Mouse (Mus musculus): ENCODE measurements at regions not wholly inside any gene's neighbourhood (a gene's known extent, or its start where the extent isn't known, plus 50 kb on each side); places are given as distances from the start of the nearest gene placed in this dataset.

DNA sequence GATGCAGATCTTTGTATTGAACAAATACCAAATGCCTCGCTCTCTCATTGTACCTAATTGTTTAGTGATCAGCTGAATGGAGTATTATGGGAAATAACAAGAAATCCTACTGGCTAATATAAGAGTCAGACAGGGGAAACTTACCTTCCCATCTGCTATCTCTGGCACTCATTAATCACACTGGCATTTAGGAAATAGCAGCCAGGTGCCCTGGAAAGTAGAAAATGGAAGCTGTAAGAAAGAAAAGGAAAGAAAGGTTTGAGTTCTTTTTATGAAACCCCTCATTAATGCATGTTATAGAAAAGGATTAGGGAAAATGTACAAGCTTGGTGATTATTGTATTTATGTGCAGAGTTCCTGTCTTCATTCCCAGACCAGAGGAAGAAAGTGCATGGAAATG lies 126.5 kb upstream of the Gap43 start:
- TF ChIP-seq CTCF (IDR thresholded peaks at IDR 0.05) = no peak
- no peak for TF ChIP-seq EP300 (IDR thresholded peaks at IDR 0.05)
